Mouse (Mus musculus) cerebellum, adult 11 months (tissue): Measurements from ENCODE around the gene Cyp3a16.
"Not testable (repeated sequence)": the region's sequence is repeated elsewhere in the genome, so short reads cannot be mapped to it uniquely, and the experiment has no call there.

Experiments used
- DNase-seq: peaks from one replicate; pipeline ENCODE4 v3.0.0; 2022

Gene Cyp3a16

GRCm38 (mm10) chr5:145469623-145470022 lies at the start of gene Cyp3a16:
TSS of gene Cyp3a16 (minus strand) at chr5:145469723.
- not testable (repeated sequence) for DNase-seq

GRCm38 (mm10) chr5:145490300-145490699 lies 20.8 kb upstream of the Cyp3a16 start:
- no peak for DNase-seq

GRCm38 (mm10) chr5:145464304-145465088 lies 5.0 kb downstream of the Cyp3a16 start:
- DNase-seq, result no peak

DNA sequence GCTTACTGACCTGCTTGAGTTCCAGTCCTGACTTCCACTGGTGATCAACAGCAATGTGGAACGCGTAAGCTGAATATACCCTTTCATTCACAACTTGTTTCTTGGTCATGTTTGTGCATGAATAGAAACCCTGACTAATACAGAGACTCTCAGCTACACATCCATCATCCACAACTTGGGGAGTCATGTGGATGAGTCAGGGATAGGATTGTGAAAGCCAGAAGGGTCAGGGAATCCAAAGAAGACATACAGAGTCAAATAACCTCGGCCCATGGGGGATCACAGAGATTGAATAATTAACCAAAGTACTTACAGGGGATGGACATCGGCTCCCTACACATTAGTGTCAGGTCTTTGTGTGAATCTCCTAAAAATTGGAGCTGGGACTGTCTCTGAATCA lies 7.2 kb downstream of the Cyp3a16 start:
- no peak for DNase-seq

DNA sequence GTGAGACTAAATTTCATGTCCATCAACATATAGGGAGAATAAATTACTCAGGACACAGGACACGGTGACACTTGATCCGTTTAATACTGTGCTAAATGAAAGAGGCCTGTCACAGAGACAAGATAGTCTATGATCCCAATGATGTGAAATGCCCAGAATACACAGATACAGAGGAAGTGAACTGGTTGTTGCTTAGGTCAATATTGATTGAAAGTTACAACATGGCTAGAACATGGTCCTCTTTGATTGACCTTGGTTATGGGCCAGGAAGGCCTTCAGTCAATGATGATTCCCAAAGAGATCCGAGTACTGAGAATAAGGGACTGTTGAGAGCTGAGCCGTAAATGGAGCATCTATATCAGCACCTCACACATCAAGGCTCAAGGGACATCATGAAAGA lies 15.1 kb downstream of the Cyp3a16 start:
- no peak for DNase-seq

GRCm38 (mm10) chr5:145433688-145434087 lies 35.8 kb downstream of the Cyp3a16 start:
- DNase-seq, result no peak

DNA sequence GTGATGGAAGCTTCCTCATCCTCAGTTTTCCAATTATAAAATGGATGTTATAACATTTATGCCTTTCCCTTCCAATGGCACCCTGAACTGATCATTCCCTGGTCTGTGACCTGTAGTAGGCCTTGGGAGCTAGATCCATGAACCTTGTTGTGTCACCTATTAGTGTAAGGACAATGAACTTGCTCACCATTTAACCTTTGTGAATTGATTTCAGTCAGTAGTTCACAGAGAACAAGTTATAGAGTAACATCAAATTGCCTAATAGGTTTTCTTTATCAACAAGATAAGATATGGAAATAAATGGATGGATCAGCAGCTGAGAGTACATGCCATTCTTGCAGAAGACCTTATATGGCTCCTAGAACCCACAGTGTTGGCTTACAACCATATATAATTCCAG lies 38.5 kb downstream of the Cyp3a16 start:
- no peak for DNase-seq

DNA sequence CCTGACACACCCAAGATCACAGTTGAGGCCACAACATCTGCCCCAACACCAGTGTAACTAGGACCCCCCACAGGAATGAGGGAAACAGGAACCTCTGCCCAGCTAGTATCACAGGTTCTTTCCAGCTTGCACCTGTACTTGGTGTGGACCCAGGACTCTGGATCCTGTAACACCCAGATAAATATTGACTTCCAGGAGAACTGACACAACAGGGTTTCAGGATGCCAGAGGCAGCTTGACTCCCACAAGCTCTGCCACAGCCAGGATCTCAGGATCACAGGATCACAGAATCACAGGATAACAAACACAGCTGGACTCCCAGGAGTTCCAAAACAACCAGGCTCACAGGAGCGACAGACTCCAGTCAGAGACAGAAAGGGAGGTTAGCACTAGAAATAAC lies 47.2 kb downstream of the Cyp3a16 start:
- DNase-seq, result no peak

DNA sequence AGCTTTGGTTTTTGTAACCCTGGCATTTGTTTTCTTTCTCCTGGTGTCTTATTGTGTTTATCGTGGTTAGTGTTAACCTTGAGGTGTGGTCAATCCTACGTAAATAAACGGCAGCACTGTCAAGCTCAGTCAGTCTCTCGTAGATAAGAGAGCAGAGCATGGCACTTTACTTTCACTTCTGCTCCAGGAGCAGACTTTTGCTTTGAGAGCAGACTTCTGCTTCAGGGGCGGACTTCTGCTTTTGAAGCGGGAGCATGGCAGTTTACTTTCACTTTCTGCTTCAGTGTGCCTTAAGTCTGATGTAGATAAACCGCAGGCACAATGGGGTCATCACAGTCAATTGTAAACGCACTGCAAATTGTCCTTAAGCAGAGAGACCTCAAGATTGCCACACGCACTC lies 54.1 kb downstream of the Cyp3a16 start:
- not testable (repeated sequence) for DNase-seq
